Mouse (Mus musculus) thymus, adult 18-20 months (tissue): Measurements from ENCODE around the gene Gm48551.
A peak's percentile ranks its signal among the peaks of the same experiment; 100 is the strongest.

Experiments
- DNase-seq, 2 experiments: peaks; one replicate each; pipeline ENCODE4 v3.0.0; 2022; ENCODE audit warnings: mixed read lengths in 2 of 2

Gm48551 gene

DNA sequence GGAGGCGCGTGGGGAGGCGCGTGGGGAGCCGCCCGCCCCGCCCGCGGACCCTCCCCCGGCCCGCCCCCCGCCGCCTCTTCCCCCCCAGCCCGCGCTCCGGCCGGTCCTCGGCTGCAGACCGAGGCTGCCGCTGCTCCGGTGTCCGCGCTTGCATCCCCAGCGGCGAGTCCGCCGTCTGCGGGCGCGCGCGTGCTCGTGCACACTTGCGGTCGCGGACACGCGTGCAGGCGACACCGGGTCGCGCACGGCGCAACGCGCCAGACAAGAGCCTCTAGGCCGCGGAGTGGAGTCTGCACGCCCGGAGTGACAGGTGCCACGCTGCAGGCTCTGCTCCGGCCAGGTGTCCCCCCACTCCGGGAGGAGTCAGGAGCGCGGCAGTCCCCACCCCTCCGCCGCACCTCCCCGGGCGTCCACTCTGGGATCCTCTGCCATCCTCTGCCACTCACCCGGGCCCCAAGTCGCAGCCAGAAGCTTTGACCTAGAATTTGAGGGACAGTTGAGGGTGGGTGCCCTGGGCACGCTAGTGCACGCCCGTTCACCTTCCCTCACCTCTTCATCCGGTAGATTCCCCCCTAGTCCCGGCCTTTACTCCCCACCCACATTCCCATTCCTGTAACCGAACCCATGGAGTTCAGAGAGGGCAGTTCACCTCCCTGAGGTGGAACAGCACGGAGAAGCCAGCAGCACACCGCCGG, 46.7 kb downstream of the Gm48551 start:
- DNase-seq, result peak; percentile 34 to 53

DNA sequence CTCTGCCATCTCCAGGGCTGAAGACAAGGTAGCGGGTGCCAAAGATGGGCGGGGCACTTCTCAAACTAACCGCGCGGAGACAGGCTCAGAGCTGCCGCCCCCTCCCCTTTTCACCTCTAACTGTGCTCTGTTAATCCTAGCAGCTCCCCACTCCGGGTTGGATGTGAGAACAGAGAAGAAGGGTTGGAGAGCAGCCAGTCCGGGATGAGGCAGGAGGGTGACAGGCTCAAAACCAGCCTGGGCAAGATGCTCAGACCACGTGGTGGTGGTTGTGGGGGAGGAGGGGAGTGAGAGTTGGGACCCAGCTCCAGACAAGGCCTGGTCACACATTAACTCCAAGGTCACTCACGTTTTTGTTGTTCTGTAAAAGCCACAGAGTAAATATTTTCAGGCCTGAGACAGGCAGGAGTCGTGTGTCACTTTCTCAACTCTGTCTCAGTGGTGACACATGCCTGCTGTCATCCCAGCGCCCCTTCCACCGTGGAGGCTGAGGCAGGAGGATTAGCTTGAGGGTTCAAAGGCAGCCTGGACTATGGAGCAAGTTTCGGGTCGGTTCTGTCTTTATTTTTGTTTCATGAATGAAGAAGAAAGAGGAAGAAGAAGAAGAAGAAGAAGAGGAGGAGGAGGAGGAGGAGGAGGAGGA, 47.4 kb downstream of the Gm48551 start:
- peak in 1 of 2 experiments; percentile 33 for DNase-seq

DNA sequence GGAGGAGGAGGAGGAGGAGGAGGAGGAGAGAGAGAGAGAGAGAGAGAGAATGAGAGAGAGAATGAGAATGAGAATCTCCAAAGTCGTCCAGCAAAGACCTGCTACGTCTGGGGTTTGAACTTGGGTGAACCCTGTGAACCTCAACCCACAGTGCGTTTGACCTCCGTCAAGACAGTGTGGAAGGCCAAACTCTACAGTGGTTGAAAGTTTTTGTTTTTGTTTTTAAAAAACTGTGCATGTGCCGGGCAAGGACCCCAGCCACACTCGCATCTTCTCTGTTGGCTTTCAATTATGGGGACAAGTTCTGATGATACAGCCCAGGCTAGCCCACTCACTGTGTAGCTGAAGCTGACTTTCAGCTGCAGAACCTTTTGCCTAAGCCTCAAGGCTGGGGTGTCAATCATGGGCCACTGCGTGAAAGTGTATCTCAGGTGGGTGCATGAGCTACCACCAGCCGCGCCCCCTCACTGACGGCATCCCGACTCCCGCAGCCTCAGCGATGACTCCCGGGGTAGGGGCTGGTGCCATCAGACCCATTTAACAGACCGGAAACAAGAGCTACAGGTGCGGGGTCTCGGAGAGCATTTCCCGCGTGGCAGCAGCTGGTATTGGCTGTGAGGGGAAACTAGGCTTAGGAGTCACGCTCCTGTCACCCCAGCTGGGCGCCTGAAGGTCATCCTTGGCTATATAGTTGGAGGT, 48.1 kb downstream of the Gm48551 start:
- DNase-seq, result no peak

DNA sequence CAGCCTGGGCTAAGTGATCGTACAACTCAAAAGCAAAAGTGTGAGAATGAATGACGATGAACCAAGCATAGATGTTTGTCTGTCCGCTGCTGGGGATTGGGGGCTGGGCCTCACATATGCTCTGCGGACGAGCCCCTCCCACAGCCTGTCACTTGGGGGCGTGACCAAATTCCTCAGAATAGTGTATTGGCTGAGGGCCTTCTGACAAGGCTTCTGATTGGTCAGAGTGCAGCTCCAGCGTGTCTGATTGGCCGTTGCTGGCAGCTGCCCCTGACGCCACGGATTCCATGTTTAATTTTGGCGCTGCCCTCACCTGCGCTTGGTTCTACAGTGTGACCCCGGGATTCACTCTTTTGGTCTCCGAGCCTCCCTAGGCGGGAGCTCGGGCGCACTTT, 48.6 kb downstream of the Gm48551 start:
- DNase-seq, result peak; percentile 87 to 93

DNA sequence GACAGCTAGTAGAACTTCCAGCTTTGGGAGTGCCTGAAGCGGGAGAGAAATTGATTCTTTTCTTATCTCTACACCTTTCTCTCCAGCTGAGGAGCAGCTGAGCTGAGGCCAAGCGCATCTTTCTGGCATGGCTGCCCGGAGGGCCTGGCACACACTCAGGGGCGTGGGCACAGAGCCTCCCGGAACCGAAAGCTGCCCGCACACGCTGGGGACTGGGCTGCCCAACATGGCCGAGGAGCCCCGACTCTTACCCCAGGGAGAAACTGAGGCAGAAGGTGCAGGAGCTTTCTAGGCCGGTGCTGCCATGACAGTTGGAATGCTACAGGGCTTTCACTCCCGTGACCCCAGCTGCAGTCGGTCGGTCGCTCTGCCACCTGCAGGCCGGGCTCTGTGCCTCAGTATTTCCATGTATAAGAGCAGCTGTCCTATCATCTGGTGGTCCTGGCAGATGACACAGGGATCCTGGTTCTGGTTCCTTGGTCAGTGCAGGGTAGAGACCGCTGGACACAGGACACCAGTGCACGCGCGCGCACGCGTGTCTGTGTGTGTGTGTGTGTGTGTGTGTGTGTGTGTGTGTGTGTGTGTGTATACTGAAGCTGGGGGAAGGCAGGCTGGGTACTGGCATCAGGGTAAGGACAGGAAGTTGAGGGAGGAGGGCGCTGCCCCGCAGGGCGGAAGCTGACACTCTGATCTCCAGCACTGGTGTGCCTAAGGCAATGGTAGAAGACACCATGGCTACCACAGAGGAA, 49.4 kb downstream of the Gm48551 start:
- DNase-seq, result peak; percentile 59 to 74

DNA sequence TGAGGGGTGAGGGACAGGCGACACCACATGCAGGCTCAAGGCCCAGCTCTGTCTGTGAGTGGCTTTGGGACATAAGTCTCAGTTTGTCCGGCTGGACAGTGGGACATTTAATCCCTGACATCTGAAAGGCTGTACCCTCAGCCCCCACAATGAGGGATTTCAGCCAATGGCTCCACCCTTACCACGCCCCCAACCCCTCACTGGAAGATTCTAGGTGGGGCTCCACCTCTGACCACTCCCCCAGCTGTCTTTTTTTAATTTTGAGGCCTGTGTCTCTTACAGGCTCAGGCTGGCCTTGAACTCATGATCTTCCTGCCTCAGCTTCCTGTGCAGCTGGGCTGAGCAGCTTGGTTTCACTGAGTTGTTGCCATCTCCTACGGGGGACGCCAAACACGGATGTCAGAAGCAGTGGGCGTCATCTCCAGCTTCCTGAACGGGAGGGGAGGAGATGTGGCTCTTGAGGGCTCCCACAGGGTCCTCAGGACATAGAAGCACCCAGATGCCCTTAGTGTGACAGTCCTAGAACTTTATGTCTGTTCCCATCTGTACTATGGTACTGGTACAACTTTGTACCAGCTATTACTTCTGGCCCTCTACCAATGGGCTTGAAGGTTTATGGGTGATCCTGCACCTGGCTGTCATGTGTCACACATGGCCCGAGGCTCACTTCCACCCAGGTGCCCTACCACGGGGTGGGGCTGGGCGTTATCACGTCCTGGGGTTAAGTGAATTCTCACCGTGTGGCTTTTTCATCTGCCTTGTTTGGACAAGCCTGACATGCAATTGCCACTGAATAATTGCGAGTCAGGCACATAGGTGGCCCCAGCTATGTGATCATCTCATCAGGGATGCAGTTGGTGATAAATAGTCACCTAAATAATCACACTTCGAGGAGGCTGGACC, 50.3 kb downstream of the Gm48551 start:
- no peak for DNase-seq

DNA sequence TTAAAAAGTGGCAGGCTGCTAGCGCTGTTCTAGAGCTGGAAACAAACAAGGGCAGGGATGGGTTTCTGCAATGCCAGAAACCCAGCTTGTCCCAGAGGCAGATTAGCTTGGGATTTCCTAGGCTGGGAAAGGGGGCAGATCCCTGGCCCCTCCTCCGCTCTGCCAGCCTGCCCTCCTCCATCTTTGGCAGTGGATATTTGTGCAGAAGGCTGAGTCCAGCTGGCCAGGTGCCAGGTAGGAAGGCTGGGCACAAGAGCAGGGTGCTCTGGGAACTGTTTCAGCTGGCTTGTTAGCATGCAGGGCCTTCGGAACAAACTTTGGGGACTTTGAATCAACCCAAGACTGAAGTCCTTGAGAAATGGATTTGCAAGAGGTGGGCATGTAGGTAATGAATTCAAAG, 51.2 kb downstream of the Gm48551 start:
- DNase-seq, result no peak

DNA sequence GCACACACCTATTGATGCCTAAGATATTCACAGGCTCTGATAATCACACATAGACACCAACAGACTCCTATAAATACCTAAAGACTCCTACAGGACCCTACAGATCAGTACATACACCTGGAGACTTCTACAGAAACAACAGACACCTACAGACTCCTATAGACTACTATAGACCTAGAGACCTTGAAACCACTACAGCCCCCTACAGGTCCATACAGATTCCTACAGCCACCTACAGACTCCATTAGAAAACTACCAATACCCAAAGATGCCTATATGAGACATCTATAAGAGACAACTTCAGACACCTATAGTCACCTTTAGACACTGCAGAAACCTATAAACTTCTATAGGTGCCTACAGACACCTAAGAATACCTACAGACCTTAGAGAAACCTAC, 56.8 kb downstream of the Gm48551 start:
- DNase-seq, result no peak
